Mouse (Mus musculus) E14TG2a.4 (cell line): ENCODE data around the gene Gm6034.

Source experiments
- CTCF ChIP-seq: conservative IDR thresholded peaks from 2 replicates; pipeline ENCODE4 v1.5.1; 2014; ENCODE audit warnings: low read length
- NANOG ChIP-seq: IDR thresholded peaks from 2 replicates; pipeline ENCODE4 v1.6.1; 2014; ENCODE audit warnings: borderline replicate concordance, low read length, mixed read lengths
- POU5F1 ChIP-seq: IDR thresholded peaks from 2 replicates; pipeline ENCODE4 v1.6.1; 2014; ENCODE audit warnings: low read length, borderline replicate concordance

- TF ChIP-seq CTCF (no peak), NANOG (no peak), POU5F1 (0 out of 2 replicates have a peak, but pooled peaks have one; percentile 18)
These were observed 41.2 kb downstream of the Gm6034 start for GRCm38 (mm10) chr17:36083870-36084451.
